Mouse (Mus musculus) kidney, postnatal 0 days (tissue): ENCODE measurements at regions not wholly inside any gene's neighbourhood (a gene's known extent, or its start where the extent isn't known, plus 50 kb on each side); places are given as distances from the start of the nearest gene placed in this dataset.

Source experiments
- ATAC-seq: fragments of 200-750 bp; cut with Nextera tagmentation; replicated peaks from 2 replicates; pipeline ENCODE4 v1.8.0; 2017; ENCODE audit warnings: low read depth, moderate number of reproducible peaks, moderate TSS enrichment, moderate library complexity; ENCODE audit not compliant: low FRiP score
- DNase-seq: peaks from one replicate; pipeline ENCODE4 v3.0.0-alpha.2; 2016; ENCODE audit warnings: low spot score
- H3K27ac ChIP-seq: fragments of 300-500 bp; sonication (generic); 2 replicates; pipeline ENCODE4 v1.5.1; 2014; ENCODE audit warnings: mild to moderate bottlenecking
- H3K27me3 ChIP-seq: fragments of 300-500 bp; sonication (generic); 2 replicates; pipeline ENCODE4 v1.6.1; 2014; ENCODE audit warnings: low read length, mixed read lengths; ENCODE audit not compliant: insufficient read depth
- H3K36me3 ChIP-seq: fragments of 300-500 bp; sonication (generic); 2 replicates; pipeline ENCODE4 v1.6.1; 2014; ENCODE audit warnings: low read length, mixed read lengths; ENCODE audit not compliant: insufficient read depth
- H3K4me1 ChIP-seq: fragments of 300-500 bp; sonication (generic); replicated peaks from 2 replicates; pipeline ENCODE4 v1.6.1; 2014; ENCODE audit warnings: antibody characterized with exemption, low read length, mixed read lengths; ENCODE audit not compliant: insufficient read depth
- H3K4me2 ChIP-seq: fragments of 300-500 bp; sonication (generic); 2 replicates; pipeline ENCODE4 v1.6.1; 2014; ENCODE audit warnings: mild to moderate bottlenecking, low read length, moderate library complexity, mixed read lengths
- H3K4me3 ChIP-seq: fragments of 300-500 bp; sonication (generic); replicated peaks from 2 replicates; pipeline ENCODE4 v1.5.1; 2014; ENCODE audit warnings: low read depth, low read length
- H3K9ac ChIP-seq: fragments of 300-500 bp; sonication (generic); 2 replicates; pipeline ENCODE4 v1.6.1; 2014; ENCODE audit warnings: low read depth, low read length
- H3K9me3 ChIP-seq: fragments of 300-500 bp; sonication (generic); replicated peaks from 2 replicates; pipeline ENCODE4 v1.6.1; 2016; ENCODE audit warnings: low read length, inconsistent platforms, mixed read lengths
- CTCF ChIP-seq: IDR thresholded peaks from 2 replicates; pipeline ENCODE4 v1.5.1; 2016; ENCODE audit warnings: antibody characterized with exemption, low read depth, mild to moderate bottlenecking, moderate library complexity
- WGBS: fragments of 180-500 bp; shearing (Covaris S2); extraction: QIAGEN DNeasy Blood & Tissue Kit; methylation state at CpG from one replicate; pipeline ENCODE4 v1.1.7; 2014; 5-methylcytosine and 5-hydroxymethylcytosine counted together

DNA sequence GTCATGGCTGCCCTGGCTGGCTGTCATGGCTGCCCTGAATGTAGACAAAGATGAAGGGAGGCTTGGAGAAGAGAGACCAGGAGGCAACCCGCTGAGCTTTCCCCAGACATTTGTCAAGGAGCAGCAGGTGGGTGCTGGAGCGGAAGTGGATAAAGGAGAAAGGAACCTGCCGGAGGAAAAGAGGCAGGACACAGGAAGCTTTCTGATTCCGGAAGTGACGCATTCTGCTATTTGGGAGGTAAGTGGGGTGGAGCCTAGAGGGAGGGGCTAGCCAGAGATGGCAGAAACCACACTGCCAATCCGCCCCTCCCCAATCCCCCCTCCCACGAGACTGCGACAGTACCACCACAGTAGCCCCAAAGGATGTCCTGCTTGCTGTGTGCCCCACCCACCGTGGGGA is 80.1 kb downstream of the Gm572 start:
- Histone ChIP-seq H3K4me1 (peaks cover 6% of the 10 kb centered on the region; the same call in 1 of the 2 replicates), H3K36me3 (no peaks in the 10 kb centered on the region), H3K4me3 (no peak overlapping the region), H3K9ac (no peak overlapping the region), H3K4me2 (no peak overlapping the region), H3K27me3 (no peaks in the 10 kb centered on the region), H3K27ac (no peak overlapping the region), H3K9me3 (no peaks in the 10 kb centered on the region)
- WGBS: 85% methylated on average over 9 of the region's 9 CpGs
- TF ChIP-seq CTCF: no peak
- no peak for ATAC-seq
- no peak for DNase-seq

DNA sequence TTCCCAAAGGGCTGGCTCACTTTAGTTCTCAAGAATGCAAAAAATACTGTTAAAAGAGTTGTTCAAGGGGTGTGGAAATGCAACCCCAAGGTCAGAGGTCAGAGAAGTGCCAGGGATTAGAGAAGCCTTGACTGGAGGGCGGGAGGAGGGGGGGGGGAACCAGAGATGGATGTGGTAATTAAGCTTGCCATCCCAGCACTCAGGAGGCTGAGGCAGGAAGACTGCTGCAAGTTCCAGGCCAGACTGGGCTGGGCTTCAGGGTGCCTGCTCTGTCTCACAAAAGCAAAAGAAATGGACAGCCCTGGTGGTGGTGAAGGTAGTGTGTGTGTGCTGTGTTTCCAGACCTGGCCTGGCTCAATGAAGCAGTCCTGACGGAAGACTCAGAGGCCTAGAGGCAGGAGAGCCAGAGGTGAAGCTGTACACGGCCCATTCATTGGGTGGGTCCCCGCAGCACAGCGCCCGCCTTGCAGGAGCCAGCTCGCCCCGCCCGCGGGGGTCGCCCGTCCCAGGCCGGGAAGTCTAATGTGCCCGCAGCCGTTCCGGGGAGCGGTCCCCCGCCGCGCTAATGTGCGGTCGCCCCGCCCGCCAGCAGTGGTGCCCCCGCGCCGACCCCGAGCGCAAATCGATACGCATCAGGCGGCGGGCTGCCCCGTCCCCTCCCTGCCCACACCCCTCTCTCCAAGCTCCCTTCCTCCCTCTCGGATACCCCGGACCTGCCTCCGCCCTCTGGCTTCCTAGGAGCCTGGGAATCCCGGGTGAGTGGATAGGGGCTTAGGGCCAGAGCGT is 80.1 kb upstream of the Casz1 start:
- Histone ChIP-seq H3K9ac (peak overlapping the region; percentile 42; the same call in 1 of the 2 replicates), H3K36me3 (no peaks in the 10 kb centered on the region), H3K4me2 (peak overlapping the region; percentile 66), H3K4me1 (peaks cover 6% of the 10 kb centered on the region; the same call in 1 of the 2 replicates), H3K27ac (no peak overlapping the region), H3K4me3 (peak overlapping the region; percentile 27), H3K27me3 (no peaks in the 10 kb centered on the region), H3K9me3 (no peaks in the 10 kb centered on the region)
- no peak for DNase-seq
- ATAC-seq: peak; percentile 36
- no peak for TF ChIP-seq CTCF
- WGBS: 6% methylated on average over 34 of the region's 39 CpGs

DNA sequence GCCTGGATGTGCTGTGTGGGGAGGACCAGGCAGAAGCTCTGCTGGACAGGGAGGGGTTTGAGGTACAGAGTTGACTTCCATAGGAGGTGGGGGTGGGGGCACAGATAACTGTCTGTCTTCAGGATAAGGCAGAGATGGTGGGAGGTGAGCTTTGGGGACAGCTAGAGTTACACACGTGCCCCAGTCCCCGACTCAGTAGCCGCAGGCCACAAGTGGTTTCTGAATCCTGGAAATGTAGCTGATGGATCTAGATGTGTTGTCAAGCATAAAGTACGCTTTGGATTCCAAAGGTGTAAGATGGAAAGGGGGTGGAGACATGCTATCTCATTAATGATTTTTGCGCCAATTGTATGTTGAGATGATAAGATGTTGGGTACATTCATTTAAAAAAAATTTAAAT is 75.4 kb upstream of the Casz1 start:
- Histone ChIP-seq H3K9me3 (no peaks in the 10 kb centered on the region), H3K27me3 (no peaks in the 10 kb centered on the region)
- 60% methylated on average over 5 of the region's 5 CpGs for WGBS

DNA sequence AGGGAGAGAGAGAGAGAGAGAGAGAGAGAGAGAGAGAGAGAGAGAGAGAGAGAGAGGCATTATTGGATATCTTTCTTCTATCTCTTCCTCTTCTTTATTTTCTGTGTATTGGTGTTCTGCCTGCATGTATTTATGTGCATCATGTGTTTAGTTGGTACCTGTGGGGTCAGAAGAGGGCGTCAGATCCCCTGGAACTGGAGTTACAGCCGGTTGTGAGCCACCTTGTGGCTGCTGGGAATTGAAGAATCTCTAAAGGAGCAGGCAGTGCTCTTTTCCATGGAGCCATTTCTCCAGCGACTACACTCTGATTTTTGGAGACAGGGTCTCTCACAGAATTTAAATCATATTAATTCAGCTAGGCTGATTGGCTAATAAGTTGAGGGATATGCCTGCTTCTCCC is 72.6 kb upstream of the Casz1 start:
- Histone ChIP-seq H3K9me3 (no peaks in the 10 kb centered on the region), H3K4me2 (no peak overlapping the region), H3K9ac (no peak overlapping the region), H3K27ac (no peak overlapping the region), H3K27me3 (no peaks in the 10 kb centered on the region), H3K36me3 (no peaks in the 10 kb centered on the region), H3K4me3 (no peak overlapping the region), H3K4me1 (no peaks in the 10 kb centered on the region)
- ATAC-seq: no peak
- DNase-seq: no peak
- 75% methylated on average over 3 of the region's 3 CpGs for WGBS
- TF ChIP-seq CTCF: no peak; the same call in 1 of the 2 replicates

More for the DNA sequence above, 75.4 kb upstream of the Casz1 start:
- H3K9ac ChIP-seq: no peak overlapping the region
- TF ChIP-seq CTCF: no peak
- ATAC-seq: no peak
- DNase-seq: no peak
- no peak overlapping the region for H3K4me3 ChIP-seq
- peaks cover 6% of the 10 kb centered on the region; the same call in 1 of the 2 replicates for H3K4me1 ChIP-seq
- H3K4me2 ChIP-seq: no peak overlapping the region
- no peaks in the 10 kb centered on the region for H3K36me3 ChIP-seq
- H3K27ac ChIP-seq: no peak overlapping the region

DNA sequence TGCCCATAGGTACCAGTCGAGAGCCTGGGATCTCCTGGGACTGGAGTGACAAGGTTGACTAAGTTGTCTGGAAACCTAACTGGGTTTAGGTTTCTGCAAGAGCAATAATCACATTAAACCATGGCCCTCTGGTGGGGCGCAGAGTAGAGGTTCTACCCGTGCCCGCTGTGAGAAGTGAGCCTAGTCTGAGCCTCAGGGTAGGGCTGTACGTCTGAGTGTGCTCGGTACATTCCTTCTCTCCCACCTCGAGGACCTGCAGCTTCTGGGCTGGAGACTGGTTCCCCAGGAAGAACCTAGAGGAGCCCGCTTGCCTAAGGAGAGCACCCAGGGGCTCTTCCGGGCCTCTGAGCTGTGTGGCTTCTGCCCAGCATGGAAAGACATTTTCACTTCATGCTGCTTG is 70.2 kb upstream of the Casz1 start:
- no peak overlapping the region for H3K4me2 ChIP-seq
- no peaks in the 10 kb centered on the region for H3K4me1 ChIP-seq
- no peak overlapping the region for H3K9ac ChIP-seq
- no peaks in the 10 kb centered on the region for H3K27me3 ChIP-seq
- no peaks in the 10 kb centered on the region for H3K9me3 ChIP-seq
- H3K4me3 ChIP-seq: no peak overlapping the region
- no peak overlapping the region for H3K27ac ChIP-seq
- no peak for DNase-seq
- 72% methylated on average over 9 of the region's 9 CpGs for WGBS
- no peak for TF ChIP-seq CTCF
- no peaks in the 10 kb centered on the region for H3K36me3 ChIP-seq
- ATAC-seq: no peak

DNA sequence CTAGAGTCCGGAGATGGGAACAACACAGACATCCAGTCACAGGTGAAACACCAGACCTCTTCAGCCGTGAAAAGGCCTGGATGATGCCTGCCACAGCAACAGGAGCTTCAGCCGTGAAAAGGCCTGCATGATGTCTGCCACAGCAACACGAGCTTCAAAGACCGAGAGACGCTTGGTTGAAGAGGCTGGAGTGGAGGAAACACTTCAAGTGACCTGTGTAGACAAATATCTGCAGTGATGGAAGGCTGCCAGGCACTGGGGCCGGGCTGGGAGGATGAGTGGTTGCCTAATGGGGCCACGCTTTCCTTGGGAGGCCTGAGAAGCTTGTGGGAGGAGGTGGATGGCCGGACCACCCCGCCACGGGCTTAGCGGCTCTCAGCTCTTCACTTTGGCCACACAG is 69.7 kb upstream of the Casz1 start:
- no peak overlapping the region for H3K27ac ChIP-seq
- no peaks in the 10 kb centered on the region for H3K9me3 ChIP-seq
- H3K36me3 ChIP-seq: no peaks in the 10 kb centered on the region
- no peak for TF ChIP-seq CTCF
- WGBS: 28% methylated on average over 12 of the region's 12 CpGs
- DNase-seq (no peak), ATAC-seq (no peak)
- no peak overlapping the region for H3K4me2 ChIP-seq
- H3K4me1 ChIP-seq: no peaks in the 10 kb centered on the region
- no peaks in the 10 kb centered on the region; the same call in 1 of the 2 replicates for H3K27me3 ChIP-seq
- H3K9ac ChIP-seq: no peak overlapping the region
- H3K4me3 ChIP-seq: no peak overlapping the region
